Mouse (Mus musculus) thymus, adult 2 months (tissue): ENCODE data around the gene Ccdc146.

ENCODE experiments used
- CTCF ChIP-seq: fragments of 200-500 bp; IDR thresholded peaks from 2 replicates; pipeline ENCODE4 v1.5.1; 2012; ENCODE audit warnings: mild to moderate bottlenecking, control low read depth, low read length, moderate library complexity, borderline replicate concordance; ENCODE audit not compliant: control insufficient read depth, poor library complexity, insufficient read depth; ENCODE audit errors: extremely low read depth
- POLR2A ChIP-seq: fragments of 200-500 bp; IDR thresholded peaks from 2 replicates; pipeline ENCODE4 v1.6.1; 2012; ENCODE audit warnings: mild to moderate bottlenecking, low read length, control low read depth, moderate library complexity; ENCODE audit not compliant: control insufficient read depth, poor library complexity, insufficient read depth; ENCODE audit errors: extremely low read depth

GRCm38 (mm10) chr5:21326494-21326893 lies 98.0 kb downstream of the Ccdc146 start:
- no peak for TF ChIP-seq CTCF
- TF ChIP-seq POLR2A, result no peak
